Mouse (Mus musculus): ENCODE measurements around the gene Slc35f3. TPM values are rescaled to one million over a fixed set of nuclear protein-coding genes. Genes with fewer than 3 reads are reported as not detected.
"Not testable (repeated sequence)": the region's sequence is repeated elsewhere in the genome, so short reads cannot be mapped to it uniquely, and the experiment has no call there.

Gene Slc35f3
- polyA plus RNA-seq, 1 experiment: 0.46 TPM

DNA sequence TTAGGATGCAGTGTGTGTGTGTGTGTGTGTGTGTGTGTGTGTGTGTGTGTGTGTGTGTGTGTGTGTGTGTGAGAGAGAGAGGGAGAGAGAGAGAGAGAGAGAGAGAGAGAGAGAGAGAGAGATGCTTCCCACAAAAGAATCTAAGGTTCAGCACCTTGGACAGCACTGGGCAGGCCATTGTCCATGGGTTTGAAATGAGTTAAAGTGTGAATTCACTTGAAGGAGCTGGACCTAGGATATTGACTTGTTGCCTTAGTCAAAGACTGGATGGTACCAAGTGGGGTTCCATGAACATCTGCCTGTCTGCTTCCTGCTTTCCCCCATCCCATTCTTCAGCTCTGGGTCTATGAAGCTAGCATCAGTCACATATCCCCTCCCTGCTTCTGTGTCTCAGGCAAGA lies 106.2 kb downstream of the Slc35f3 start:
- not testable (repeated sequence) for DNase-seq (ENCODE audit: low read depth)

DNA sequence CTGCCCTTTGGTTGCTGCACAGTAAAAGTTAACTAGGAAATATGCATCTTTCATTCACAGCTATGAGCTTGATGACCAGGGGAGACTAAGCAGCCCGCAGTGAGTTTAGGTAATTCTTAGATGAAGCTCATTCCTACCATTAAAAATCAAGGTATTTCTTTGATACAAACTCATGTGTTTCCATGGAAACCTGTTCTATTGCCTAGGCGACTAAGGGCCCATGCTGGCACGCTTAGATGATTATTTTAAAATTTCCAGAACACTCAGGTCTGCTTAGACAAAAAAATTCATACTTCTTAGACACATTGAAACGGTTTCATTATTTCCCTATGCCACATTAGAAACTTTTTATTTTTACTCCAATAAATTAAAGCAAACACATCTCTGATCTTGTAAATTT lies 106.7 kb downstream of the Slc35f3 start:
- DNase-seq (ENCODE audit: low read depth): no peak

DNA sequence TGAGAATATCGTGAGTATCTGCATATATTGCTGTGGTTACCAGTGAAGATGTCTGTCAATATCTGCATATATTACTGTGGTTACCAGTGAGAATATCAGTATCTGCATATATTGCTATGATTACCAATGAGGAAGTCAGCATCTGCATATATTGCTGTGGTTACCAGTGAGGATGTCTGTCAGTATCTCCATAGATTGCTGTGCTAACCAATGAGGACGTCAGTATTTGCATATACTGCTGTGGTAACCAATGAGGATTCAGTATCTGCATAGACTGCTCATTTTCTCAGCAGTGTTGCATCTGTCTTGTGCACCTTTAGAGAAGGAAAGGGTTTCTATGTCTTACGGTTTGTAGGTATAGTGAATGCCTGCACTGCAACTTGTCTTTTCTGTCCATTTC lies 122.5 kb downstream of the Slc35f3 start:
- no peak for DNase-seq (ENCODE audit: low read depth)

GRCm38 (mm10) chr8:126422174-126422919 lies 124.0 kb downstream of the Slc35f3 start, which contains the start of gene Coa6:
Gene Coa6, plus strand, starts transcription at chr8:126422515.
- peak; percentile 60 for DNase-seq (ENCODE audit: low read depth)

DNA sequence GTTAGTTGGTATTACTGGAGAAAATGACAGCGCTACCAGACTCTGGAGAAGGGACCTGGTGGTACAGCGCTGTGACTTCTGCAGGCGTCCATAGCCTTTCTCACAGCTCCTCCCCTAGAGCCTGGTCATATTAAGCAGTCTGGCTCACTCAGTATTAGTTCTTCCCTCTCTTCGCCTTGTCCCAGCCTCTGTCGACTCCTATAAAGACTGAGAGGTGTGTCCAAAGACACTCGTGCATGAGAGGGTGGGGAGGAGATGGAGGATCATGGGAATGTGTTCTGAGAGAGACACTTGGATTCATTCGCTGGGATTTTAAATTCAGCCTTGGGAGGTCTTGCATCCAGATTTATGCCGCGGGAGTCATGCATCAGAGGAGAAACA lies 124.6 kb downstream of the Slc35f3 start:
- no peak for DNase-seq (ENCODE audit: low read depth)

DNA sequence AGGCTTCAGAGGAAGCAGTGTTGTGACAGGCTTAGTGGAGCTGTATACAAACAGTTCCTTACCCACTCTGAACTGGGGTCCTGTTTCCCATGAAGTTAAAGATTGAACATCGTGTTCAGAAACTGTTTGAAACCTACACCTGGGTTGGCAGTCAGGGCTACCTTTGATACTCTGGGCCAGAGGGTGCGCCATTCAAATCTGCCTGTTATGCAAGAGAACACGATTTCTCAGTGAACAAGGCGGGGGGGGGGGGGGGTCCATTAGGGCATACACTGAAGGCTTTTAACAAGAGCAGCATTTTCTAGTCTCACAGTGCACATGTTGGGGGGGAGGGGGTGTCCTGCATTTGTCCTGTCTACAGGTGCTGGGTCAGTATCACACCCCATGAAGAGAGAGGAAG lies 125.8 kb downstream of the Slc35f3 start:
- no peak for DNase-seq (ENCODE audit: low read depth)

- DNase-seq (ENCODE audit: low read depth): no peak
Measured at GRCm38 (mm10) chr8:126424946-126425345, 126.6 kb downstream of the Slc35f3 start.

- DNase-seq (ENCODE audit: low read depth): no peak
Measured at GRCm38 (mm10) chr8:126429635-126430034, 131.3 kb downstream of the Slc35f3 start.

DNA sequence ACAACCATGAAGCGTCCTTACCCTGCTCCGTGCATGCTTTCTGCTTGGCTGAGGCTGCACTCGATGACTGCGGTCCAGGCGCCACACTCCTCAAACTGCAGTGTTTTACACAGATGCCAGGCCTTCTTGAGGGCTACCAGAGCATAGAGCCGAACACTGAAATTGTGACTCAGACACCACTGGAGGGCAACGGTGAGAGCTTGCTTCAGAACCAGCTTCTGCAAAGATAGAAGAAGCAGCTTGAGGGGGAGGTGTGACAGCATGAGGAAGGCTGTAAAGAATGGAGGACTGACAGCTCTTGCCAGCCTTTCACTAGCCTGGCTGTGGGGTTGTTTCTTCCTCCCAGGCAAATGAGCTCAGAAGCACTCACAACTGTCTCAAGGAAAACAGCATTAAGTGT lies 135.5 kb downstream of the Slc35f3 start:
- DNase-seq (ENCODE audit: low read depth): no peak

- DNase-seq (ENCODE audit: low read depth): no peak
Measured at GRCm38 (mm10) chr8:126438937-126439336, 140.6 kb downstream of the Slc35f3 start.

Other genes with a start within 250 kb of the Slc35f3 start
- gene Coa6, start 124.0 kb downstream of the Slc35f3 start, polyA plus RNA-seq (2012; rRNA removed): 32.4 and 33.4 TPM in 2 replicates
- 3.3 and 4.0 TPM in 2 replicates for gene Tarbp1, start 176.5 kb downstream of the Slc35f3 start, polyA plus RNA-seq (2012; rRNA removed)

Measured in gonadal fat pad, adult 2 months (tissue).